ENCODE assay signal across 18 mouse cellular contexts in the genomic region with DNA sequence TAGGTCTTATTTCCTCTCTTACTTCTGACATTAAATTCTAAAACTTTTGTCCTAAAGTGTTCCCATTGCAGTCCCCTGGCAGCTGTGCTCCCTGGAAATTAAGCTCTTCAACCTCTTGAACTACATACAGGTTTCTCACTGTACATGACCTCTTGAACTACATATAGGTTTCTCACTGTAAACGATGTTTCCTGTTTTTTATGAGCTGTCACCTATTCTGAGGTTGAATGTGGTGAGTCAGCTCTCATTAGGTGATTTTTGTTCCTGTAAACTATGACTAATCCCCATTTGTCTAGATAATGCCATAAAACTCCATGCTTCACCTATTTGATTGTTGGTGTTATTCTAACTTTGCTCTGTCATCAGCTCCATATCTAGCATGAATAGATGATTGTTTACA. TPM values are rescaled to one million over a fixed set of nuclear protein-coding genes. Genes with fewer than 3 reads are reported as not detected.
DNase-seq lines count a peak whose midpoint lies in the region; ATAC-seq and TF ChIP-seq lines count a peak whose summit lies in the region.
"Had no signal": no experiment of that assay in that cellular context is flagged by ENCODE, and none has a peak within 500 bp of the region (broad histone marks: within the 10 kb centered on the region; RNA-seq: fewer than 3 reads in every experiment).

No protein-coding gene starts in this region.

- H3K9ac ChIP-seq in liver, postnatal 0 days (replicated peaks): no peak overlapping the region
- H3K9ac ChIP-seq: forebrain, embryonic 13.5 days; hindbrain, embryonic 15.5 days; limb, embryonic 12.5 days; neural tube, embryonic 15.5 days had no signal

- DNase-seq in liver, postnatal 0 days: no peak
- DNase-seq in liver: no peak
- DNase-seq in induced T-regulatory cell, adult 2 months (ENCODE audit: low read depth): peak; percentile 54
- peak; percentile 5 for DNase-seq in naive thymus-derived CD4-positive, alpha-beta T cell, adult 2 months (ENCODE audit: low read depth)
- DNase-seq in adrenal gland, postnatal 4 days (ENCODE audit: low spot score in 2 of 2): no peak
- DNase-seq in adrenal gland, adult 8-10 months: no peak
- DNase-seq in heart, postnatal 14 days: no peak
- DNase-seq: cerebellum, adult 11 months; lung, adult 2 months; right cerebral cortex, adult 18-20 months; thymus, adult 18-20 months had no signal

- no peak overlapping the region for H3K4me3 ChIP-seq in liver, postnatal 0 days (ENCODE audit: low read depth, low read length)
- H3K4me3 ChIP-seq: forebrain, embryonic 13.5 days; hindbrain, embryonic 15.5 days; limb, embryonic 12.5 days; neural tube, embryonic 15.5 days had no signal

- 33% methylated on average over 1 of the region's 1 CpGs for WGBS in liver, postnatal 0 days (ENCODE audit: insufficient replicate concordance)

- no peaks in the 10 kb centered on the region for H3K9me3 ChIP-seq in liver, postnatal 0 days (ENCODE audit: low read length)
- H3K9me3 ChIP-seq: forebrain, embryonic 13.5 days; hindbrain, embryonic 15.5 days; limb, embryonic 12.5 days; neural tube, embryonic 15.5 days had no signal

- no peaks in the 10 kb centered on the region for H3K27me3 ChIP-seq in liver, postnatal 0 days (ENCODE audit: insufficient read depth, low read length)
- H3K27me3 ChIP-seq: forebrain, embryonic 13.5 days; hindbrain, embryonic 15.5 days; limb, embryonic 12.5 days; neural tube, embryonic 15.5 days had no signal

- 0 out of 2 replicates have a peak, but pooled peaks cover 2% of the 10 kb centered on the region for H3K4me1 ChIP-seq in liver, postnatal 0 days (ENCODE audit: insufficient read depth)
- H3K4me1 ChIP-seq: forebrain, embryonic 13.5 days; hindbrain, embryonic 15.5 days; limb, embryonic 12.5 days; neural tube, embryonic 15.5 days had no signal

- no peaks in the 10 kb centered on the region for H3K36me3 ChIP-seq in liver, postnatal 0 days (replicated peaks; ENCODE audit: insufficient read depth, low read length)
- H3K36me3 ChIP-seq: hindbrain, embryonic 15.5 days; limb, embryonic 12.5 days; neural tube, embryonic 15.5 days had no signal

- intact Hi-C loops in heart, postnatal 14 days (cut with DNase I): no loop called here

- TF ChIP-seq EP300 in liver, postnatal 0 days (IDR thresholded peaks at IDR 0.05; ENCODE audit: low read depth): no peak

- ATAC-seq in liver, postnatal 0 days: peak; percentile 55
- peak; percentile 84 for ATAC-seq in CD4-positive, CD25-positive, alpha-beta regulatory T cell, adult 4 months
- ATAC-seq: forebrain, embryonic 13.5 days had no signal

- no peak for TF ChIP-seq CTCF in liver, postnatal 0 days (IDR thresholded peaks at IDR 0.05; ENCODE audit: low read depth)

- H3K4me2 ChIP-seq in liver, postnatal 0 days (ENCODE audit: low read depth, low read length): no peak overlapping the region
- H3K4me2 ChIP-seq: forebrain, embryonic 13.5 days; hindbrain, embryonic 15.5 days; limb, embryonic 12.5 days; neural tube, embryonic 15.5 days had no signal

- peak overlapping the region; percentile 76; the same call in 1 of the 2 replicates for H3K27ac ChIP-seq in liver, postnatal 0 days (ENCODE audit: low read depth)
- H3K27ac ChIP-seq: forebrain, embryonic 13.5 days; hindbrain, embryonic 15.5 days; limb, embryonic 12.5 days; neural tube, embryonic 15.5 days had no signal

RNA-seq across cellular contexts. Expression of a gene that starts 26.0 kb away (rescaled TPM):
- polyA plus RNA-seq in liver, postnatal 0 days (2015; fragmentation: Nextera tagmentation; extraction: Ambion mirVana): 0.25 and 4.0 TPM in 2 replicates
- polyA plus RNA-seq in CD4-positive, CD25-positive, alpha-beta regulatory T cell, adult 4 months (2017; shearing (Covaris generic)): 10 to 100 TPM; 41.0 to 60.0 TPM
- under 1 TPM; 0.25 to 0.96 TPM for total RNA-seq in adrenal gland, postnatal 4 days (2021)
- total RNA-seq in adrenal gland, adult 8-10 months (2022): 1 to 10 TPM; 1.3 to 8.4 (median 3.5) TPM
- 1 to 10 TPM; 1.0 to 1.5 TPM for total RNA-seq in heart, postnatal 14 days (2021)
- total RNA-seq: layer of hippocampus, adult 18-20 months; megakaryocyte-erythroid progenitor cell, adult 5-6 weeks had no signal
- polyA plus RNA-seq: forebrain, embryonic 13.5 days; hindbrain, embryonic 15.5 days; limb, embryonic 12.5 days; neural tube, embryonic 15.5 days had no signal

RNA-seq across cellular contexts. Expression of a gene that starts 26.1 kb away (rescaled TPM):
- polyA plus RNA-seq in liver, postnatal 0 days (2015; fragmentation: Nextera tagmentation; extraction: Ambion mirVana): 4.0 and 4.4 TPM in 2 replicates
- polyA plus RNA-seq in CD4-positive, CD25-positive, alpha-beta regulatory T cell, adult 4 months (2017; shearing (Covaris generic)): 10 to 100 TPM; 48.4 to 64.4 TPM
- total RNA-seq in adrenal gland, postnatal 4 days (2021): 1 to 10 TPM; 3.2 TPM
- total RNA-seq in adrenal gland, adult 8-10 months (2022): 10 to 100 TPM in 2 of 4 experiments, 1 to 10 TPM in 2; 2.8 to 17.4 (median 9.5) TPM
- total RNA-seq in heart, postnatal 14 days (2021): 1 to 10 TPM; 1.5 to 1.8 TPM
- total RNA-seq: layer of hippocampus, adult 18-20 months had no signal
- polyA plus RNA-seq: forebrain, embryonic 13.5 days had no signal

RNA-seq across cellular contexts. Expression of a gene that starts 36.4 kb away (rescaled TPM):
- 10.2 and 12.1 TPM in 2 replicates for polyA plus RNA-seq in liver, postnatal 0 days (2015; fragmentation: Nextera tagmentation; extraction: Ambion mirVana)
- polyA plus RNA-seq in CD4-positive, CD25-positive, alpha-beta regulatory T cell, adult 4 months (2017; shearing (Covaris generic)): 100 to 1,000 TPM in 1 of 2 experiments, 10 to 100 TPM in 1; 61.1 to 120 TPM
- total RNA-seq in adrenal gland, postnatal 4 days (2021): 1 to 10 TPM; 2.6 to 3.2 TPM
- total RNA-seq in adrenal gland, adult 8-10 months (2022): 10 to 100 TPM in 2 of 4 experiments, 1 to 10 TPM in 2; 4.4 to 11.9 (median 8.4) TPM
- total RNA-seq in heart, postnatal 14 days (2021): 1 to 10 TPM; 1.1 to 1.5 TPM

Comparison
In these comparisons a context has a peak if more than half of its experiments do, and no peak if none do; other contexts are left out.
1. DNase-seq: peak in induced T-regulatory cell, adult 2 months (single experiment) and naive thymus-derived CD4-positive, alpha-beta T cell, adult 2 months (single experiment); none in liver, postnatal 0 days (single experiment), liver (single experiment), adrenal gland, postnatal 4 days (0 of 2), adrenal gland, adult 8-10 months (single experiment) and heart, postnatal 14 days (0 of 2).